Comparison of ENCODE assay signal across 30 mouse cellular contexts in the genomic region with DNA sequence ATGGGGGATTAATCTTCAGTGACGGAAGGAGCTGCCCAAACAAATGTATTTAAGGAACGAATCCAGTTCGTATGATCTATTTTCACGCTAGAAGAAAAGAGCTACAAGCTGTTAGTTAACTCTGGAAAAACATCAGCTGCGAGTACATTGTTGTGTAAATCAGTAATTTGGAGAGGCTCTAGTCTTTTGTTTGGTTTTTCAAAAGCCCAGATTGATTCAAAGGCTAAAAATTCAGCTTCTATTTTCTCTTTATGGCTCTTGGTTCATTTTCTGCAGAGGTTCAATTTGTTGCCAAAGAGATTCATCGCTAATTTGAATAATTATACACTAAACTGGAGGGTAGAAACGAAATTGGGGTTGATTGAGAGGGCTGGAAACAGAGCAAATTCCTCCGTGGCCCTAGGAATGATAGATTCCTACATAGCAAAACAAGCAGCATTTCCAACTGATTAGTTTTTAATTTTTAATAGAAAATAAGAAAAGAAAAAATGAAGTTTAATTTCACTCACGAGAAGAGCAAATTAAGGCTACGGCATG. TPM values are rescaled to one million over a fixed set of nuclear protein-coding genes. Genes with fewer than 3 reads are reported as not detected.
DNase-seq lines count a peak whose midpoint lies in the region; ATAC-seq and TF ChIP-seq lines count a peak whose summit lies in the region.
"Had no signal": no experiment of that assay in that cellular context is flagged by ENCODE, and none has a peak within 500 bp of the region (broad histone marks: within the 10 kb centered on the region; RNA-seq: fewer than 3 reads in every experiment).

No protein-coding gene starts in this region.

- H3K9ac ChIP-seq in hindbrain, embryonic 11.5 days (ENCODE audit: low read depth, low read length), result no peak overlapping the region
- H3K9ac ChIP-seq in hindbrain, embryonic 12.5 days, result no peak overlapping the region
- no peak overlapping the region for H3K9ac ChIP-seq in midbrain, postnatal 0 days (replicated peaks; ENCODE audit: low read length, poor library complexity, severe bottlenecking)
- H3K9ac ChIP-seq in midbrain, embryonic 15.5 days, result no peak overlapping the region
- H3K9ac ChIP-seq: heart, embryonic 13.5 days; hindbrain, embryonic 15.5 days; limb, embryonic 12.5 days had no signal

- no peak overlapping the region for H3K27ac ChIP-seq in hindbrain, embryonic 11.5 days (ENCODE audit: low read depth, low read length)
- no peak overlapping the region; the same call in 1 of the 2 replicates for H3K27ac ChIP-seq in hindbrain, embryonic 12.5 days
- H3K27ac ChIP-seq in midbrain, postnatal 0 days (ENCODE audit: low read depth, low read length), result no peak overlapping the region
- H3K27ac ChIP-seq in midbrain, embryonic 15.5 days, result no peak overlapping the region
- H3K27ac ChIP-seq: embryonic facial prominence, embryonic 10.5 days; heart, adult 2 months; heart, embryonic 13.5 days; hindbrain, embryonic 15.5 days; limb, embryonic 12.5 days had no signal

- TF ChIP-seq CTCF in midbrain, postnatal 0 days (IDR thresholded peaks at IDR 0.05), result no peak

- 47% methylated on average over 10 of the region's 10 CpGs for WGBS in hindbrain, embryonic 11.5 days
- 49% methylated on average over 10 of the region's 10 CpGs for WGBS in hindbrain, embryonic 12.5 days
- WGBS in midbrain, postnatal 0 days, result 33% methylated on average over 10 of the region's 10 CpGs
- WGBS in midbrain, embryonic 15.5 days, result 28% methylated on average over 10 of the region's 10 CpGs

- H3K4me3 ChIP-seq in hindbrain, embryonic 11.5 days (ENCODE audit: low read depth, low read length), result no peak overlapping the region
- H3K4me3 ChIP-seq in hindbrain, embryonic 12.5 days, result no peak overlapping the region
- no peak overlapping the region for H3K4me3 ChIP-seq in midbrain, postnatal 0 days (ENCODE audit: low read depth, low read length)
- no peak overlapping the region for H3K4me3 ChIP-seq in midbrain, embryonic 15.5 days
- H3K4me3 ChIP-seq: embryonic facial prominence, embryonic 10.5 days; heart, adult 2 months; heart, embryonic 13.5 days; hindbrain, embryonic 15.5 days; limb, embryonic 12.5 days had no signal

- H3K4me2 ChIP-seq in hindbrain, embryonic 11.5 days (replicated peaks; ENCODE audit: low read depth, low read length), result no peak overlapping the region
- H3K4me2 ChIP-seq in hindbrain, embryonic 12.5 days (replicated peaks), result no peak overlapping the region
- H3K4me2 ChIP-seq in midbrain, postnatal 0 days (ENCODE audit: low read depth, low read length, poor library complexity, severe bottlenecking), result no peak overlapping the region
- H3K4me2 ChIP-seq in midbrain, embryonic 15.5 days, result no peak overlapping the region
- H3K4me2 ChIP-seq: heart, embryonic 13.5 days; hindbrain, embryonic 15.5 days; limb, embryonic 12.5 days; liver, embryonic 11.5 days had no signal

- H3K9me3 ChIP-seq in hindbrain, embryonic 11.5 days (ENCODE audit: control insufficient read depth, low read length), result no peaks in the 10 kb centered on the region
- H3K9me3 ChIP-seq in hindbrain, embryonic 12.5 days (replicated peaks), result no peaks in the 10 kb centered on the region
- H3K9me3 ChIP-seq in midbrain, postnatal 0 days (ENCODE audit: low read length), result no peaks in the 10 kb centered on the region
- H3K9me3 ChIP-seq in midbrain, embryonic 15.5 days, result no peaks in the 10 kb centered on the region
- H3K9me3 ChIP-seq: G1E; heart, embryonic 13.5 days; hindbrain, embryonic 15.5 days had no signal

- ATAC-seq in hindbrain, embryonic 11.5 days (ENCODE audit: low FRiP score), result peak; percentile 10; the same call in 1 of the 2 replicates
- no peak for ATAC-seq in hindbrain, embryonic 12.5 days (ENCODE audit: low FRiP score)
- ATAC-seq in midbrain, postnatal 0 days (ENCODE audit: low FRiP score), result no peak
- ATAC-seq in midbrain, embryonic 15.5 days (replicated peaks), result no peak
- ATAC-seq: activated CD4-positive, CD25-positive, alpha-beta regulatory T cell, adult 4 months; intestine, embryonic 16.5 days had no signal

- H3K27me3 ChIP-seq in hindbrain, embryonic 11.5 days (ENCODE audit: control insufficient read depth, insufficient read depth, low read length), result no peaks in the 10 kb centered on the region
- H3K27me3 ChIP-seq in hindbrain, embryonic 12.5 days, result no peaks in the 10 kb centered on the region; the same call in 1 of the 2 replicates
- no peaks in the 10 kb centered on the region for H3K27me3 ChIP-seq in midbrain, postnatal 0 days (ENCODE audit: insufficient read depth, low read length)
- H3K27me3 ChIP-seq in midbrain, embryonic 15.5 days (replicated peaks), result no peaks in the 10 kb centered on the region
- H3K27me3 ChIP-seq: CH12.LX; heart, embryonic 13.5 days; hindbrain, embryonic 15.5 days; limb, embryonic 12.5 days had no signal

- H3K4me1 ChIP-seq in hindbrain, embryonic 11.5 days (replicated peaks; ENCODE audit: control insufficient read depth, insufficient read depth, low read length), result no peaks in the 10 kb centered on the region
- H3K4me1 ChIP-seq in hindbrain, embryonic 12.5 days, result no peaks in the 10 kb centered on the region
- H3K4me1 ChIP-seq in midbrain, postnatal 0 days (ENCODE audit: insufficient read depth, low read length), result no peaks in the 10 kb centered on the region
- peaks cover 5% of the 10 kb centered on the region for H3K4me1 ChIP-seq in midbrain, embryonic 15.5 days
- H3K4me1 ChIP-seq: embryonic facial prominence, embryonic 10.5 days; heart, embryonic 13.5 days; hindbrain, embryonic 15.5 days; limb, embryonic 12.5 days had no signal

- peak; percentile 14 for DNase-seq in hindbrain, embryonic 11.5 days (ENCODE audit: low spot score)
- DNase-seq in midbrain, postnatal 0 days (ENCODE audit: low spot score), result peak; percentile 28
- DNase-seq in brain, embryonic 18.5 days (ENCODE audit: low read depth, low spot score), result peak; percentile 47
- no peak for DNase-seq in lung, postnatal 4 days
- DNase-seq in gastrocnemius, postnatal 10 days, result no peak
- DNase-seq: adrenal gland, postnatal 10 days; B cell, adult 2 months; cerebellum, adult 9-10 months; gastrocnemius, postnatal 25 days; heart, adult 2 months; heart, postnatal 14 days; kidney, adult 9 months; kidney, postnatal 14 days; layer of hippocampus, postnatal 36 days; lung, adult 18-20 months; lung, postnatal 10 days; right cerebral cortex, postnatal 14 days; spleen, adult 18-20 months; thymus, postnatal 14 days had no signal

- no peaks in the 10 kb centered on the region for H3K36me3 ChIP-seq in hindbrain, embryonic 11.5 days (ENCODE audit: control insufficient read depth, insufficient read depth, low read length)
- no peaks in the 10 kb centered on the region for H3K36me3 ChIP-seq in hindbrain, embryonic 12.5 days
- H3K36me3 ChIP-seq in midbrain, postnatal 0 days (ENCODE audit: insufficient read depth, low read length), result no peaks in the 10 kb centered on the region
- no peaks in the 10 kb centered on the region for H3K36me3 ChIP-seq in midbrain, embryonic 15.5 days (replicated peaks)
- H3K36me3 ChIP-seq: embryonic facial prominence, embryonic 10.5 days; G1E; heart, embryonic 13.5 days; hindbrain, embryonic 15.5 days; limb, embryonic 12.5 days had no signal

RNA-seq across cellular contexts. Expression of gene Scamp1, which starts 31.4 kb away (rescaled TPM):
- polyA plus RNA-seq in hindbrain, embryonic 11.5 days (2014; fragmentation: Nextera tagmentation; extraction: Ambion mirVana), result 45.1 and 49.6 TPM in 2 replicates
- 78.4 and 82.9 TPM in 2 replicates for polyA plus RNA-seq in hindbrain, embryonic 12.5 days (2016; fragmentation: Nextera tagmentation; extraction: Ambion mirVana)
- total RNA-seq in midbrain, postnatal 0 days (2014; rRNA removed), result 124 and 162 TPM in 2 replicates
- 161 and 166 TPM in 2 replicates for polyA plus RNA-seq in midbrain, postnatal 0 days (2015; fragmentation: Nextera tagmentation; extraction: Ambion mirVana)
- polyA plus RNA-seq in midbrain, embryonic 15.5 days (2015; fragmentation: Nextera tagmentation; extraction: Ambion mirVana), result 175 and 192 TPM in 2 replicates
- total RNA-seq in gastrocnemius, postnatal 10 days (2021), result 10 to 100 TPM; 19.0 to 22.5 TPM
- total RNA-seq: CH12.LX had no signal
- polyA plus RNA-seq: G1E had no signal

RNA-seq across cellular contexts. Expression of gene Ap3b1, which starts 41.7 kb away (rescaled TPM):
- polyA plus RNA-seq in hindbrain, embryonic 11.5 days (2014; fragmentation: Nextera tagmentation; extraction: Ambion mirVana), result 38.9 and 40.9 TPM in 2 replicates
- polyA plus RNA-seq in hindbrain, embryonic 12.5 days (2016; fragmentation: Nextera tagmentation; extraction: Ambion mirVana), result 40.5 and 43.9 TPM in 2 replicates
- 20.5 and 21.1 TPM in 2 replicates for total RNA-seq in midbrain, postnatal 0 days (2014; rRNA removed)
- polyA plus RNA-seq in midbrain, postnatal 0 days (2015; fragmentation: Nextera tagmentation; extraction: Ambion mirVana), result 19.5 and 21.5 TPM in 2 replicates
- 27.3 and 27.7 TPM in 2 replicates for polyA plus RNA-seq in midbrain, embryonic 15.5 days (2015; fragmentation: Nextera tagmentation; extraction: Ambion mirVana)
- total RNA-seq in gastrocnemius, postnatal 10 days (2021), result 10 to 100 TPM; 23.3 to 23.4 TPM

Comparison
In these comparisons a context has a peak if more than half of its experiments do, and no peak if none do; other contexts are left out.
1. DNase-seq: peak in hindbrain, embryonic 11.5 days (single experiment), midbrain, postnatal 0 days (single experiment) and brain, embryonic 18.5 days (single experiment); none in lung, postnatal 4 days (0 of 2) and gastrocnemius, postnatal 10 days (single experiment).